Mouse (Mus musculus) thymus, adult 2 months (tissue): ENCODE measurements around the gene Crygb. TPM values are rescaled to one million over a fixed set of nuclear protein-coding genes. Genes with fewer than 3 reads are reported as not detected.

Experiments
- DNase-seq: peaks from one replicate; pipeline ENCODE4 v3.0.0; 2021
- H3K27ac ChIP-seq: fragments of 200-500 bp; 2 replicates; pipeline ENCODE4 v1.5.1; 2012; ENCODE audit warnings: low read length, control low read depth; ENCODE audit not compliant: control insufficient read depth, insufficient read depth
- H3K27me3 ChIP-seq: fragments of 200-500 bp; 2 replicates; pipeline ENCODE4 v1.6.1; 2012; ENCODE audit warnings: mild to moderate bottlenecking, low read length, moderate library complexity, mixed read lengths; ENCODE audit not compliant: control insufficient read depth, insufficient read depth
- H3K36me3 ChIP-seq: fragments of 200-500 bp; 2 replicates; pipeline ENCODE4 v1.6.1; 2012; ENCODE audit warnings: mild to moderate bottlenecking, low read length, moderate library complexity; ENCODE audit not compliant: control insufficient read depth, insufficient read depth
- H3K4me1 ChIP-seq: fragments of 200-500 bp; replicated peaks from 2 replicates; pipeline ENCODE4 v1.6.1; 2012; ENCODE audit warnings: low read length; ENCODE audit not compliant: control insufficient read depth, insufficient read depth
- H3K4me3 ChIP-seq: fragments of 200-500 bp; 2 replicates; pipeline ENCODE4 v1.5.1; 2012; ENCODE audit warnings: mild to moderate bottlenecking, low read length, control low read depth, moderate library complexity; ENCODE audit not compliant: control insufficient read depth, insufficient read depth
- CTCF ChIP-seq: fragments of 200-500 bp; IDR thresholded peaks from 2 replicates; pipeline ENCODE4 v1.5.1; 2012; ENCODE audit warnings: mild to moderate bottlenecking, control low read depth, low read length, moderate library complexity, borderline replicate concordance; ENCODE audit not compliant: control insufficient read depth, poor library complexity, insufficient read depth; ENCODE audit errors: extremely low read depth
- POLR2A ChIP-seq: fragments of 200-500 bp; IDR thresholded peaks from 2 replicates; pipeline ENCODE4 v1.6.1; 2012; ENCODE audit warnings: mild to moderate bottlenecking, low read length, control low read depth, moderate library complexity; ENCODE audit not compliant: control insufficient read depth, poor library complexity, insufficient read depth; ENCODE audit errors: extremely low read depth
- WGBS: fragments of 180-500 bp; shearing (Covaris S2); methylation state at CpG from one replicate; pipeline ENCODE4 v1.1.7; 2018; 5-methylcytosine and 5-hydroxymethylcytosine counted together
- polyA plus RNA-seq: library from polyadenylated mRNA; depleted of rRNA; stranded (reverse); fragments of >200 nt; gene quantifications from 2 replicates; pipeline ENCODE4 v1.2.3, GENCODE M21; 2012

The Crygb gene
- polyA plus RNA-seq, 1 experiment = not detected

- H3K4me3 ChIP-seq = no peak overlapping the region
- no peaks in the 10 kb centered on the region for H3K4me1 ChIP-seq
- TF ChIP-seq CTCF = no peak
- no peak for TF ChIP-seq POLR2A
- no peaks in the 10 kb centered on the region for H3K36me3 ChIP-seq
- H3K27ac ChIP-seq = no peak overlapping the region
- H3K27me3 ChIP-seq = no peaks in the 10 kb centered on the region
- DNase-seq = no peak
- 84% methylated on average over 8 of the region's 8 CpGs for WGBS
Observed at GRCm38 (mm10) chr1:65118150-65118913, 36.2 kb upstream of the Crygb start.

- Histone ChIP-seq H3K27ac (no peak overlapping the region), H3K4me3 (no peak overlapping the region), H3K36me3 (no peaks in the 10 kb centered on the region), H3K4me1 (no peaks in the 10 kb centered on the region), H3K27me3 (no peaks in the 10 kb centered on the region)
- no peak for DNase-seq
- no peak for TF ChIP-seq POLR2A
- no peak for TF ChIP-seq CTCF
- WGBS = 94% methylated on average over 5 of the region's 5 CpGs
Observed at GRCm38 (mm10) chr1:65113536-65114172, 31.6 kb upstream of the Crygb start.

GRCm38 (mm10) chr1:65112807-65113196, 30.7 kb upstream of the Crygb start:
- DNase-seq = no peak
- H3K4me3 ChIP-seq = no peak overlapping the region
- 82% methylated on average over 14 of the region's 14 CpGs for WGBS

GRCm38 (mm10) chr1:65112031-65112806, 30.1 kb upstream of the Crygb start:
- Histone ChIP-seq H3K27ac (no peak overlapping the region), H3K4me1 (no peaks in the 10 kb centered on the region), H3K36me3 (no peaks in the 10 kb centered on the region), H3K4me3 (no peak overlapping the region), H3K27me3 (no peaks in the 10 kb centered on the region)
- WGBS = 27% methylated on average over 8 of the region's 8 CpGs
- peak; percentile 33 for DNase-seq
- no peak for TF ChIP-seq POLR2A
- no peak for TF ChIP-seq CTCF

More at GRCm38 (mm10) chr1:65112807-65113196, 30.7 kb upstream of the Crygb start:
- H3K4me1 ChIP-seq = no peaks in the 10 kb centered on the region
- H3K36me3 ChIP-seq = no peaks in the 10 kb centered on the region
- TF ChIP-seq POLR2A (no peak), CTCF (no peak)
- H3K27me3 ChIP-seq = no peaks in the 10 kb centered on the region
- no peak overlapping the region for H3K27ac ChIP-seq

GRCm38 (mm10) chr1:65109756-65110435, 27.8 kb upstream of the Crygb start:
- Histone ChIP-seq H3K4me1 (no peaks in the 10 kb centered on the region), H3K4me3 (no peak overlapping the region), H3K27me3 (no peaks in the 10 kb centered on the region), H3K27ac (no peak overlapping the region), H3K36me3 (no peaks in the 10 kb centered on the region)
- WGBS = 86% methylated on average over 25 of the region's 25 CpGs
- no peak for DNase-seq
- no peak for TF ChIP-seq CTCF
- no peak for TF ChIP-seq POLR2A

GRCm38 (mm10) chr1:65109196-65109595, 27.1 kb upstream of the Crygb start:
- WGBS = 94% methylated on average over 8 of the region's 8 CpGs
- Histone ChIP-seq H3K4me3 (no peak overlapping the region), H3K4me1 (no peaks in the 10 kb centered on the region), H3K27ac (no peak overlapping the region), H3K36me3 (no peaks in the 10 kb centered on the region), H3K27me3 (no peaks in the 10 kb centered on the region)
- DNase-seq = no peak
- no peak for TF ChIP-seq CTCF
- no peak for TF ChIP-seq POLR2A
